Mouse (Mus musculus): ENCODE measurements around the gene Larp1.

DNA sequence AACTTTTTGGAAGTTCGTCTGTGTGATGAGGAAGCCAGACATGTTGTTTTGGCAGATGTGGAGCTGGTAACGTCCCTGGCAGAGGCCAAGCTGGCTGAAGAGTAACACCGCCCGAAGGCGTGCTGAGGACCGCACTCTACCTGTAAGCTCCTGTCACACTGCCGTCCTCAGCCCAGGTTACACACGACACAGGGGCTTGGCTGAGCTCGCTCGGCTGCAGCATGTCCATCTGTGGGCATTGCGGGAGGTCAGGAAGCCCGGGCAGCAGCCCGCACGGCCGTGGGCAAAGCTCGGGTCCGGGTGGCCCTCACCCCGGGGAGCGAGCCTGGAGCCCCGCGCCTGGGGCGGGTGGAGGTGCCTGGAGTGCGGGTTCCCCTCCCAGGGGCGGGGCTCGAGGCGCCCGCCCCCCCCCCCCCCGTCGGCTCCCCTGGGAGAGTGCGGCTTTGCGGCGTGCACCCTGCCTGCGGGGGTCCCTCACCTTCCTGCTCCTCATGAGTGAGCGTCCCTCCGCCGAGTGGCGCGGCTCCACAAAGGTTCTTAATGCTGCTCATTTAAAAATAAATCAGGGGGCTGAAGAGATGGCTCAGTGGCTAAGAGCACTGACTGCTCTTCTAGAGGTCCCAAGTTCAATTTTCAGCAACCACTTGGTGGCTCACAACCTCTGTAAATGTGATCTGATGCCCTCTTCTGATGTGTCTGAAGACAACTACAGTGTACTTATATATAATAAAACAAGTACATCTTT lies 88.9 kb downstream of the Larp1 start:
- TF ChIP-seq CTCF (IDR thresholded peaks at IDR 0.05; ENCODE audit: extremely low read depth, insufficient read depth, low read length) (no peak), POLR2A (IDR thresholded peaks at IDR 0.05; ENCODE audit: extremely low read depth, insufficient read depth, low read length) (no peak)

Measured in cortical plate, adult 2 months (tissue).